Mouse (Mus musculus) adipocyte (in vitro differentiated cells): ENCODE results near the gene Epn3.

Source experiments
- DNase-seq: peaks from one replicate; pipeline ENCODE4 v3.0.0-alpha.2; 2016; ENCODE audit warnings: low spot score

Gene Epn3

DNA sequence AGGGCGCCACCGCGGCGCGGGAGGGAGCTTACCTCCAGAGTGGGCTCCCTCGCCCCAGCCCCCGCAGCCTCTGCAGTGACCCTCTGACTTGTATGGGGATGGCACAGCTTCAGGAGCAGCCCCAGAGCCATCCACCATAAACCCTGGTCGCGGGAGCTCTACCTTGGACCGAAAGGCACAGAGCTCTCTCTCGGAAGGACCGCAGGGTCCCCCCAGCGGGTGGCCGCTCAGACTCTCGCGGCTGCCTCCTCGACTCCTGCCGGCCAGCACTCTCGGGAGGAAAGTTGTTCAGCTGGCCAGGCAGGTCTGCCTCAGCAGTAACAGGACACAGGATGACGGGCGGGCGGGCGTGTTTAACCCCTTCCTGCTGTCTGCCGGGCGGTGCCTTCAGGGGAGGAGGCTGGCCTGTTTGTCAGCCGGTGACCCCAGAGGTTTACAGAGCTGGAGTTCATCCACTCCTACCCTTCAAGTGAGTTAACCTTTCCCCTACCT is at the start of gene Epn3:
TSS of gene Epn3 (minus strand) at position 314 of the 492 bp plus-strand sequence.
- DNase-seq, result no peak

DNA sequence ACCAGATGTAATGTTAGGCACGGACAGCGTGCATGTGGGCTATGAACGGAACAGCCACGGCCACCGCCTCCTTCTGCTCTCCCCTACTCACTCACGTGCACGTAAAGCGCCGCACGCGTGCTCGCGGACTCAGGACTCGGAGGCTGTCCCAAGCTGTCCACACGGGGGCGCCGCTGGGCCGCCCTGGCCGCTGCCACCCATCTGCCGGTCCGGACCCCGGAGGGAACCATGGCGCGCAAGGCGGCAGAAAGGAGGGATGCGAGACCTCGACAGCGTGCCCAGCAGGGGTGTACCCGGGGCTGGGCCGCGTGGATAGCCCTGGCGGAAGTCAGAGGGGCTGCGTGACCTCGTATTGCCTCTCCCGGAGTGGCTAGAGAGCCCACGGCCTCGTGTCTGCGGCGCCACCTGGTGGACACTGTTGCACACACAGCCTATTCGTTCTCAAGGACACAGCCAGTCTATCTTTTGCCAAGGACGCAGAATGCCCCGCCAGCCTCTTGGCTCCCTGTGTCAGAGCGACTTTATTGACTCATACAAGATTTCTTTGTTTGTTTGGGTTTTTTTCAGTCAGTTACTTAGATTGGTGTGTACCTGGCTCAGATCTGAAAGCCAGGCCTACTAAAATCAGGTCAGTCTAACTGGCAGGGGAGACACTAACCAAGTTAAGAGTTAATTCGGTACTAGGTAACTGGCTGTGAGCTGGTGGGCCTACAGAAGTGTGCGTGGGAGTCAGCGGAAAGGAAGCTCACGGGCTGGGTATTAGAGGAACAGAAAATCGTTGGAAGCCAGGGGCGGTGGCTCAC is 49.3 kb upstream of the Epn3 start, which contains the start of gene Rsad1:
TSS of gene Rsad1 (minus strand) at position 368 of the 803 bp plus-strand sequence.
- peak; percentile 98 for DNase-seq

DNA sequence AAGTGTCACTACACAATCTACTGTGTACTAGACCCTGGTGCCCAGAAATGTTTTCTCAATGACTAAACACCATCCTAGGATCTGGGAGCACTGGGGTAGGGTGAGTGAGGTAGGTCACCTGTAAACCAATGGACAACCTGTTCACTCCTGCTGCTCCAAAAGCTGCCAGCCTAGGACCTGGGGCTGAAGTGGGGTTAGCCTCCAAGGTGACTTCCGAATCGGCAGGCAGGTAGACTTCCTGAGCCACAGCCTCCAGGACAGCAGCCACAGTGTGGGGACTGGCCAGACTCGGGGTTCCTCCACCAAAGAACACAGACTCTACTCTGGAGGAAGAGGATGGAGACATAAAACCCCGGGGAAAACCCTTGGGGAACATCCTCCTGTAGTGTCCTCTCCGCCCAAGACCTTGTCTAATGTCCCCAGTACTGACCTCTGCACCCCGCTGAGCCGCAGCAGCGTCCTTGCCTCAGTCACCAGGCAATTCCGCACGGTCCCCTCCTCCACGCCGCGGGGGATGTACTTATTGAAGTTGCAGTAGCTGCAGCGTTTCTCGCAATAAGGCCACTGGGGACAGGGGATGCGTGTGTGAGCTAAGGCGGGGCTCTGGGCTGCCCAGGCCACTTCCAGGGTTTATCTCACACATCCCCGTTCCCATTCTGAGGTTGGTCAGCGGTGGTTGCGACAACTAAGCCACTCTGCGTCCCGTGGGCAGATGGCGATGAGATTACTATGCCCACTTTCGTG is 48.4 kb upstream of the Epn3 start:
- peak; percentile 50 for DNase-seq

DNA sequence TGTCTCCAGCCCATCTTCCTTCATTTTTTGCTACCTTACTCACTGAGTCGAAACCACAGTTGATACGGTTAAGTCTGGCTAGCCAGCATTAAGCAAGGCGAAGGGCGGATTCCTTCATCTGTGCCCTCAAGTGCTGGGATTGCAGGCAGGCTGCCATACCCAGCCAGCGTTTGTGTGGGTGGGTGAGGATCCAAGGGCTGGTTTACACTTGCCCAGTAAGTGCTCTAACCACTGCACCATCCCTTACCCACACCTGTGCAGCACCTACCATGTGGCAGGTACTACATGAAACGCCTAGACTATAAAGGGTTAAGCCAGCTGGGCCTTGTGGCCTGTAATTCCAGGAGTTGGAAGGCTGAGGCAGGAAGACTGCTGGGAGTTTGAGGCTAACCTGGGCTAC is 47.5 kb upstream of the Epn3 start:
- DNase-seq, result no peak

DNA sequence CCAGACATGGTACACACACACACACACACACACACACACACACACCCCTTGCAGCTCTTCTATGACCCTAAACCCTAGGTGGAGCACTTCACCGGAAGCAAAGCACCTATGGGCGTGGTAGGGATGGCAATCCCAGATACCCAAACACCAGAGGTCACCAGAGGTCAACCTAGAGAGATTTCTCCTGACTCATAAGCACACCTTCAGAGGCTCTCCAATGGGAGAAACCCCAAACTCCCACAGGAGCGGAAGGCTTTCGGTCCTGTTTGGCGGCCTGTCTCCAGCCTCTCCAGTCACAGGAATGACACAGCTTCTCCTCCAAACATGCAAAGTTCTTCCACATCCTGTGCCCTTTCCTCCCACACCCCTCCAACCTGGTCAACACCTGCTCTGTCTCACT is 46.6 kb upstream of the Epn3 start:
- no peak for DNase-seq

DNA sequence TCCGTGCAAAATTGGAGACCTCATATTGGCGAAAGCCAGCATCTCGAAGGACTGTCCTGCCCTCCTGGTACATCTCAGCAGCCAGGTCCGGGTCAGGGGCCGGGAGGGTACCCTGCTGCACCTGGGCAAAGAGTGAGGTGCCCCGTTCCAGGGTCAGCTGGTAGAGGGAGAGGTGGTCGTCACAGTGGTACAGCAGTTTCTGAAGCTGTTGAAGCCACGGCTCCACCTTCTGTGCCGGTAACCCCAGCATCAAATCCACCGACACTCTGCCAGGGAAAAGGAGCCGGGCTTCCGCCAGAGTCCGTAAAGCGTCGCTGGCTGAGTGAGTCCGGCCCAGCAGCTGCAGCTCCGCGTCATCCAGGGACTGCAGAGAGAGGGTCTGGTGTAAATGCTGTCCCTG is 44.6 kb upstream of the Epn3 start:
- DNase-seq, result no peak

DNA sequence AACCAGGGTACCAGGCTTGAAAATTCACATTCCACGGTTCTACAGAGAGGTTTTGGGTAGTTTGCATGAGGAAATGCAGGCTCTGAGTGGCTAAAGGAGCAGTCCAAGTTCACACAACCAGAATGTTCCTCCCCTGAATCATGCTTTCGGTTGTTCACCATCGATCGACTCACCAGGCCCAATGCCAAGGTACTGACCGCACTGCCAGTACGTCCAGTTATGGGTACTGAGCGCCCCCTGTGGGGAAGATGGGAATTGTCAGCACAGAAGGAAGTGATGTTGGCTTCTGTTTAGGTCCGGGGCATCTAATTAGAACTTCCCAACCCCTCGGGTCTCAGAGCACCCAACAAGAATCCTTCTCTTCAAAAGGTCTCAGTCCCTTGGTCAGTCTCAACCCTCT is 44.2 kb upstream of the Epn3 start:
- DNase-seq, result peak; percentile 98

DNA sequence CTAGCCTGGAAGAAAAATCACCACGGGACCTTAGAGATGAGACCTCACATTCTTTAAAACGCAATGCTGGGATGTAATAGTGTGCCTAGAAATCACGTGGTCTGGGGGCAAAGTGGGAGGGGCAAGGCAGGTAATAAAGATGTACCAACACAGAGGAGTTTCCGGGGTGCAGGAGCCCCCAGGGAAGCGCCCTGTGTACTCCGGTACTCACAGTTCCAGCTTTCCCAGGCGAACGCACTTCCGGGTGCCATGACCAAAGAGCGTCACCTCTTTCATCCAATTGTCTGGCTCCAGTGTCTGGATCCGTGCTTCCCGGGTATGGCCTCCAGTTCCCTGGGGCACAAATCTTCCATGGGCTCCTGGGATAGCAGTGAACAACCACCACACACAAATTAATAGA is 43.6 kb upstream of the Epn3 start:
- DNase-seq, result no peak

DNA sequence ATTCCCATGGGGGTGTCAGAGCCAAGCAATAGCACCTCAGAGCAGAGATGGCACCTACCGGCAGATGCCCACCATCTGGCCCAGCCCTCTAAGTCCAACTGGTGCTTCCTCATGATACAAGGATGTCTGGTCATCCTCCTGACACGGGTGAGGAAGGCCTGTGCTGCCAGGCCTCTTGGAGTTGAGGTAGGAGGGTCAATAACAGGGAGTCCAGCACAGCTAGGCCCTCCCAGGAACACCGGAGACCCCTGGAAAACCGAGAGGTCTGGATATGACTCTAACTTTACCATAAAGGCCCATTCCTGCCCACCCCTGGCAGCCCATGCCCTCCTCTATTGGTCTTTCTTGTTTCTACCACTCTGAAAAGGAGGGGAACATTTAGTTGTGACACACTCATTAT is 42.6 kb upstream of the Epn3 start:
- DNase-seq, result no peak

DNA sequence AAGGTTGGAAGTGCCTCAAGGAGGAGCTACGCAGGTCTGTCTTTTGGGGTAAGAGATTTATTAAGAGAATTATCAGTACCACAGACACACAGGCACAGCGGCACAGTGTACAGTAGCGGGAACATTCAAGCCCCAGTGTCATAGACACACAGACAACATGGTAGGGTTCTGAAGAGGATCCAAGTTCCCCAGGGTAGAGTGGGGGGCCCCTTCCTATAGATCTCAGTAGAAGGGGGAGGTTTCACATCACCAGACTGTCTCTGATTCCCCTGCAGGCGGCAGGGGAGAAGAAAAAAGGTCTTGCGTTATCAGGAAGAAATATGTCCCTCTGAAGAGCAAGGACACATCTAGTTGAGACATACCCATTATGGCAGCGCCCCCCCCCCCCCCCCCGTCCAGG is 40.0 kb upstream of the Epn3 start:
- no peak for DNase-seq

DNA sequence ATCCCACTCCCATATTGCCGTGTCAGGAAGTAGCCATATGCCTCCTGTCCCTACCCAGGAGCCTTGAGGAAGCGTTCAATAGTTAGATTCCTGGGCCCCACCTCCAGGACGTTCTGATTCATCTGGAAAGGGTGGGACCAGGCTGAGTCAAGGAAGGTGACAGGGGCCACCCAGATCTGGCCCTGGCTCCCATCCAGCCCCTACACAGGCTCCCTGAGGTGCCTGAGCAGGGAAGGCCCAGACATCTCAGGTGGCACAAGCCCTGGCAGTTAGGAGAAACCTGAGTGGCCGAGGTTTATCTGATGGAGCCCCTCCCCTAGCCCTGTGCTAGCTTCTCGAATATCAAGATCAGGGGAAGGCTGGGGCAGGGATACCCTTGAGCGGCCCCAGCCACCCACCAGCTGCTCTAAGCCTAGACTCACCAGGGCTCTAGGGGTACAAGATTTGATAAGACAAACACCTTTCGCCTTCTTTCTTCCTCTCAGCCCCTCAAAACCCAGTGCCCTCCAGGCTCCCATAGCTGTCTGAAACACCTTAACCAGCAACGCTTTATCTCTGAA is 39.0 kb upstream of the Epn3 start:
- no peak for DNase-seq

DNA sequence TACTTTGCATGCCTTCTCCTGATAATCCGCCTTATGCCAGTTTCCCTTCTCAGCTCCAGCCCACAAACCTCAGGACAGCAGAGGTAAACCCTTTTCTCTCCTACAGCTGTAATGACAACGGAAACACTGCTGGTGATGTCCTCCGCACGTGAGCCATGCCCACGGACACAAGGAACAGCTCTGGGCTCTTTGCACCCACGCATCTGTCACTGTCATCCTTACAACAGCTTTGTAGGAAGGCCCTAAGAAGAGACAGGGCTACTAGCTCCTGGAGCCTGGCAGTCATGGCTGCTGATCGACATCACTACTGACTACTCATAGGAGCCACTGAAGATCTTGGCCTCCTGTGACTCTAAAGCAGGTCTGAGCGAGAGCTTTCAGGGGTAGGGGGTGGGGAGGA is 33.4 kb upstream of the Epn3 start:
- no peak for DNase-seq

DNA sequence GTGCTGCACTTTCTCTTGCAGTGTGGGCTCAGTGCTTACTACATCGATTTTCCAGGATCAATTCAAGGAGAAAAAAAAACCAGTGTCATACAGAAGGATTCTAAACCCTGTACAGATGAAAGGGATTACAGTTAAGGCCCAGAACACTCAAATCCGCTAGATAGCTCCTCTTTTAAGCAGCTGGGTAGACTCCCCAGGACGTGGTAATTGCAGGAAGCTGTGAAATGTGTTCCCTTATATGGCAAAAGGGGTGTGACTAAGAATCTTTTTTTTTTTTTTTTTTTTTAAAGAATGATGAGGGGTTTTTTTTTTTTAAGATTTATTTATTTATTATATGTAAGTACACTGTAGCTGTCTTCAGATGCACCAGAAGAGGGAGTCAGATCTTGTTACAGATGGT is 29.1 kb upstream of the Epn3 start:
- no peak for DNase-seq

DNA sequence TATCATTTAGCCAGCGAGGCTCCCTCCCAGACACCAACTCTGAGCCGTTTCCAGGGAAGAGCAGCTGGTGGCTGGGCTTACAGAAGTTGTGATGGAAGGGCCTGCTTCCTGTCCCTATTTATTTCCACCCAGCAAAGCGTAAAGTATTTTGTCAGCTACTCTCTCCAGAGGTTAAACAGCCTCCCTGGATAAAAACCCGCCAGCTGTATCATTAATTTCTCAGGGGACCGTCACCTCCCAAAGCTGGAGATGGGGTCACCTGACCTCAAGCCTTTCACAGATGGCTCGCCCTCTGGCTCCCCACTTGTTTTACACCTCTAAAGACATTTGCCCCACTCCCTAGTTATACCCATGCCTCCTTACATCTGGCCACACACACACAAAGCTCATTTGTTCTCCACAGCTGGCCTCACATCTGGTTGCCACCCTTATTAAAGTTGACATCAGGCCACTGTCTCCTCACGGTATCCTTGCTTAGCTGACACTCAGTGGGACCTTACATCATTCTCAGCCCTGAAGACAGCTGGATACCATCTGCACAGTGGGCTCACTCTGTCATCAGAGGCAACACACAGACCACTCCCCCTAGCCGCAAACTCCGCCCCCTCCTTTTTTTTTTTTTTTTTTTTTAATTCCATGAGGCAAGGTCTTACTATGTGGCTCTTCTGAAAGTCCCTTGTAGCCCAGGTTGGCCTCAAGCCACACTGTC is 26.6 kb upstream of the Epn3 start:
- no peak for DNase-seq

DNA sequence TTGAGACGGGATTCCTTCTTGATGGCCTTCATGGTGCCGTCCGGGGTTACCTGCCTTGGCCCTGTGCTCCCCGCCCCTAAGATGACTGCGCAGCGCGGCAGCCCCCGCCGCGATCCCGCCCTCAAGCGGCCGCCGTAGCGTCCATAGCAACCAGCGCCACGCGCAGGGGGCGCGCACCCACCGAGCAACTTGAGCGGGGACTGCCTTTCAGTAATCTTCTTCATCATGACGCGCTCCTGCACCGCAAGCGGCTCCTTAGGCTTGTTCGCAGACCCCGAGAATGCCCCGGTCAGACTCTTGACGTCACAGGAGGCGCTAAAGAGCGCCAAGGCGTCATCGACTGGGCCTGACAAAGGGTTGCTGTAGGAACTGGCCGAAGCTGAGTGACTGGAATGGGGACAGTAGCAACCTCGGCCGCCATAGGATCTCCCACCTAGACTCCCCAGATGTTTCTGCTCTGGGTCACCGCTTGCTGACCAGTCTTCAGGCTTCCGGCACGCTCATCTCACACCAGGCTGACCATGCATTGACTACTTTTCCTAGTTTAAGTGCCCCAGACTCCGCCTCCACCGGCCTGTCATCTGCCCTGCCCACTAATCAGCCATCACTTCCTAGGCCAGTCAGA is 21.6 kb upstream of the Epn3 start, which contains the start of gene Mycbpap:
TSS of gene Mycbpap (minus strand) at position 524 of the 625 bp plus-strand sequence.
- no peak for DNase-seq

DNA sequence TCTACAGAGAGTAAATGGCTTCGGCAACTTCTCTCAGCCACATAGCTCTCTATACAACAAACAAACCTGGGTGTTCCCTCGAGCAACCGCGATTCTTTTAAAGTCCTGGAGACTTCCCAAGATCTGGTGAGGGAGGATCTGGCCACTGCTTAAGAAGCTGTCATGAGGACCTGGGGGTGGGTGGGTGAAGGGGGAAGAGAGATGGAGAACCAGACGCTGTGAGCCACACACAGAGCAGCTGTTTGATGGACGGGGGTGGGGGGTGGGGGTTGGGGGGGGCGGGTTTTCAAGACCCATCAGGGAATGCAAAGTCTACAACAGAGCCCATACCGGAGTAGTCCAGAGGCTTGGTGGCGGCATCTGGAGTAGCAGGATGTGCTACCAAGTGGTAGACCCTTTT is 13.7 kb upstream of the Epn3 start:
- no peak for DNase-seq

DNA sequence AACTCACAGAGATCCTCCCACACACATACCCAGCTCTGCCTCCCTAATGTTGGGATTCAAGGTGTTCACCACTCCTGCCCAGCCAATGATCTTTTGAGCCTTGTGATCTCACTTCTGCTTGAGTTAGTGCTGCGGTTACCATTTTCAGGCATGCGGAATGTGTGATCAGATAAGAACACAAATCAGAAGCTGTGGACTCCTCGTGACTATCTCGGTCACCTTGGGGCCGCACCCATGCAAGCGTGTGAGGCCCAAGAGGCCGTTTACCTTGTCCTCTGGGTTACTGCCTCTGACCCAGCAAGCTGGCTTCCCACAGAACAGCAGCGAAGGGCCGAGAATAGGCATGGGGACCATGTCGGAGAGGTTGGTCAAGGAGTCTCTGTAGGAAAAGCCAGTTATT is 9.2 kb upstream of the Epn3 start:
- DNase-seq, result no peak

DNA sequence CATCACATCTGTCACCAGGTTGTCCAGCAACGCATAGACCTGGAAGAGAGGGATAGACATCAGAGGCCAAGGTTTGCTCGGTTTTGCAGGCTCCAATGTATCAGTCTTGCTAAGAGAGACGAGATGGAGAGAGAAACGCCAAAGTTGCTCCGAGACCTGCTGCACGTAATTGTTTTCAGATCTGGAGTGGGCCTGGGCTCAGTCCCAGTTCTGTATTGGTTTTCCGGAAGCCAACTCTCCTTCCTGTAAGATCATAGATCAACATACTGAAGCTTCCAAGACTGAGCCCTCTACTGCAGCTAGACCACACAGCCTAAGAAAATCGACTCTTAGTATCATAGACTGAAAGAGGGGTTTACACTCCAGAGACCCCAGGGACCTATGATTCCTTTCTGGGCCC is 1.7 kb upstream of the Epn3 start:
- DNase-seq, result no peak

DNA sequence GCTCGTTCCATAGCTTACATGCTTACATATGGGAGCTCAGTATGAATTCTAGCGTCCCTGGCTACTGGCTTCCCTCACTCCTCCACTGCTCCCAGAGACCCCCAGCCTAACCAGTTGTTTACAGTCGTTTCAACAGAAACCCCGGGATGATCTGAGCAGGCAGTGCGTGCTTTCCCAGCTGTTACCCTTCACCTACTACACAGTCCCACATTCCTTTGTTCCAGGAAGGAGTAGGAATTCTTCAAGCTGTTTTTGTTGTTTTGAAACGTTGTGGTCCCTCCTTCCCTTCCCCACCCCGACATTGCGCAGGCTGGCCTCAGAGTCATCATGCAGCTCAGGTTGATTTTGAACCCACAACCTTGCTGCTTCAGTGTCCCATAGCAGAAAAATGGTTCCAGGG is 588 bp upstream of the Epn3 start:
- no peak for DNase-seq

DNA sequence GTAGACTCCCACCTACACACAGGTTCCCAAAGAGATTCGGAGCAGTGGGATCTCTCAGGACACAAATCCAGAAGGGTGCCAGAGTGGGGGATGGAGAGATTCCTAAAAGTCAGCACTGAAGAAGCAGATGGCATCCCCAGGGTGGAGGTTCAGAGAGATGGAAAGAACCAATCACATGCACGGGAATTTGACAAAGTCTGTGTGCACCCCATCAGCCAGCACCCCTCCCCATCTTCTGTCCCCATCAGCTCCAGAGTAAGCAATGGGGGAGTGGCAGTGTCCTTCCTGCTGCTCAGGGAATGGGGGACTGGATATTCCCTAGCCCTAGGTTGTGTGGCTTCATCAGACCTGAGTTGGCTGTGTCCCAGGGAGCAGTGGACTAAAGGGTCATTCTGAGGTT is 739 bp downstream of the Epn3 start:
- DNase-seq, result no peak

DNA sequence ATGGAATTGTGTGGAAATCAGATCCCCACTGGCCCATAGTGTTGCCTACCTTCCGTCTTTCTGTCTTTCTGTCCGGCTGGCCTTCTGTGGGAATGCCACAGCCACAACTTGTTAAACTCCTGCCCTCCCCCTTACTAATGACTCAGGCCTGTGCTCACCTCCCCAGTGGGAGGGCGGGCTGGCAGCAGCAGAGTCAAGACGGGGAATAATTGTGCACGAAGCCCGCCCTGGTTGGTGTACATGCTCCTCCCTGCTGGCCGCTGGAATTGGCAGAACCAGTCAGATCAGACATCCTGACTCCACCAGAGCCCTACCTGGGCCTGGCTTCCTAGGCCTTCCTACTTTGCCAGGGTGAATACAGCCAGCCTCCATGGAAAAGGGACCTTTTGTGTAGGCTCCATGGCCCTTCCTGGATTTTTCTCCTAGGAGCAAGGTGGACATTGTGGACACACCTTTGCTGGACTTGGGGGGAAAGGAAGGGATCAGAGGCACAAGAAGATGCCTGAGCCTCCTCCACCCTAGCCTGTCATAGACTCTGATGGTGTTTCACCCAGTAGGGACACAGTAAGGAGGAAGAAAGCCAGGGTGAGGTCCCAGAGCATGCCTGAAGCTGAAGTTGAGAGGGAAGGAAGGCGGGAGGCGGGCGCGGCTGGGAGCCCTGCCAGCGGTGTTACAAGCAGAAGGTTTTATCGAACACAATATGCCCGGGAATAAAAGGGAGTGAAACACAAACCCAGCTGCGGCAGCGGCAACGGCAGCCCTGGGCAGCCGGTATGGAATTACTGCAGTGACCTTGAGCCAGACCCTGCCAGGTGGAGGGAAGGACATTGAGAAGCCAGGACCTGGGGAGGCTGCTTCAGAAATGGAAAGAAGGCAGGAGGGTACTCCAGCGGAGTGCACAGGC is 1.4 kb downstream of the Epn3 start:
- no peak for DNase-seq
